Mouse (Mus musculus) stomach, embryonic 16.5 days (tissue): Measurements from ENCODE around the gene Rrm2. TPM values are rescaled to one million over a fixed set of nuclear protein-coding genes. Genes with fewer than 3 reads are reported as not detected.

Experiments used
- ATAC-seq: fragments of 200-750 bp; cut with Nextera tagmentation; 2 replicates; pipeline ENCODE4 v1.8.0; 2017; ENCODE audit warnings: moderate number of reproducible peaks, moderate TSS enrichment; ENCODE audit not compliant: insufficient read depth, low FRiP score
- H3K27ac ChIP-seq: fragments of 300-500 bp; sonication (generic); 2 replicates; pipeline ENCODE4 v1.5.1; 2014; ENCODE audit warnings: low read length
- H3K27me3 ChIP-seq: fragments of 300-500 bp; sonication (generic); 2 replicates; pipeline ENCODE4 v1.6.1; 2014; ENCODE audit warnings: low read length, control low read depth, mixed read lengths; ENCODE audit not compliant: control insufficient read depth, insufficient read depth
- H3K36me3 ChIP-seq: fragments of 300-500 bp; sonication (generic); 2 replicates; pipeline ENCODE4 v1.6.1; 2014; ENCODE audit warnings: low read length; ENCODE audit not compliant: control insufficient read depth, insufficient read depth
- H3K4me1 ChIP-seq: fragments of 300-500 bp; sonication (generic); 2 replicates; pipeline ENCODE4 v1.6.1; 2014; ENCODE audit warnings: low read length, control low read depth, mixed read lengths; ENCODE audit not compliant: control insufficient read depth, insufficient read depth
- H3K4me2 ChIP-seq: fragments of 300-500 bp; sonication (generic); 2 replicates; pipeline ENCODE4 v1.6.1; 2014; ENCODE audit warnings: low read depth, low read length, mixed read lengths
- H3K4me3 ChIP-seq: fragments of 300-500 bp; sonication (generic); replicated peaks from 2 replicates; pipeline ENCODE4 v1.5.1; 2014; ENCODE audit warnings: mild to moderate bottlenecking, low read length
- H3K9ac ChIP-seq: fragments of 300-500 bp; sonication (generic); 2 replicates; pipeline ENCODE4 v1.6.1; 2014; ENCODE audit warnings: low read length
- H3K9me3 ChIP-seq: fragments of 300-500 bp; sonication (generic); replicated peaks from 2 replicates; pipeline ENCODE4 v1.6.1; 2016; ENCODE audit warnings: low read length, control low read depth; ENCODE audit not compliant: control insufficient read depth
- WGBS: fragments of 180-500 bp; shearing (Covaris S2); extraction: QIAGEN DNeasy Blood & Tissue Kit; methylation state at CpG from one replicate; pipeline ENCODE4 v1.1.7; 2014; 5-methylcytosine and 5-hydroxymethylcytosine counted together
- polyA plus RNA-seq: library from polyadenylated mRNA; unstranded; fragments of >200 nt; fragmentation: Nextera tagmentation; extraction: Ambion mirVana; gene quantifications from 2 replicates; pipeline ENCODE4 v1.2.1, GENCODE M21; 2015

Gene Rrm2
- polyA plus RNA-seq, 1 experiment from 2014 or later = 145 TPM

- H3K36me3 ChIP-seq = 0 out of 2 replicates have a peak, but pooled peaks cover 9% of the 10 kb centered on the region
- H3K9ac ChIP-seq = peak overlapping the region; percentile 12; the same call in 1 of the 2 replicates
Measured at GRCm38 (mm10) chr12:24710672-24711071, 2.6 kb downstream of the Rrm2 start.

DNA sequence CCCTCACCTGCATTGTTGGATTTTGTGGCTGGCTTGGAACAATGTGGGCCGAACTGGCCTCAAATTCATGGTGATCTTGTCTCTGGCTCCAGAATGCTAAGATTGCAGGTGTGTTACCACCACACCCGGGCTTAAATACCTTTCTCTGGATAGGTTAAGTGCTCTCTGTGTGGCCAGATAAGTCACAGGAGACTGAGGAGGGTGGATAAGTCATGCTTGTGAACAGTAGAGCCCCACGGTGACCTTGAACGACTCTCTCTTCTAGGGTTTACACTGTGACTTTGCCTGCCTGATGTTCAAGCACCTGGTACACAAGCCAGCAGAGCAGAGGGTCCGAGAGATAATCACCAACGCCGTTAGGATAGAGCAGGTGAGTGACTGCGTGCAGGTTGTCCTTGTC, 4.4 kb downstream of the Rrm2 start:
- WGBS = 72% methylated on average over 8 of the region's 8 CpGs
- no peak for ATAC-seq
- no peak overlapping the region for H3K4me2 ChIP-seq
- no peak overlapping the region for H3K27ac ChIP-seq
- H3K27me3 ChIP-seq = no peaks in the 10 kb centered on the region
- 0 out of 2 replicates have a peak overlapping the region, but pooled peaks have one; percentile 13 for H3K9ac ChIP-seq
- no peaks in the 10 kb centered on the region for H3K9me3 ChIP-seq
- peaks cover 26% of the 10 kb centered on the region for H3K4me1 ChIP-seq
- H3K4me3 ChIP-seq = no peak overlapping the region
- 0 out of 2 replicates have a peak, but pooled peaks cover 9% of the 10 kb centered on the region for H3K36me3 ChIP-seq

More at GRCm38 (mm10) chr12:24710672-24711071, 2.6 kb downstream of the Rrm2 start:
- Histone ChIP-seq H3K27me3 (no peaks in the 10 kb centered on the region), H3K4me2 (peak overlapping the region; percentile 25; the same call in 1 of the 2 replicates), H3K4me1 (peaks cover 38% of the 10 kb centered on the region), H3K4me3 (no peak overlapping the region; the same call in 1 of the 2 replicates), H3K9me3 (no peaks in the 10 kb centered on the region), H3K27ac (no peak overlapping the region)
- ATAC-seq = no peak
- WGBS = 54% methylated on average over 5 of the region's 5 CpGs

- Histone ChIP-seq H3K4me2 (no peak overlapping the region), H3K9me3 (no peaks in the 10 kb centered on the region), H3K27ac (no peak overlapping the region), H3K4me1 (peaks cover 12% of the 10 kb centered on the region; the same call in 1 of the 2 replicates), H3K36me3 (0 out of 2 replicates have a peak, but pooled peaks cover 9% of the 10 kb centered on the region), H3K4me3 (no peak overlapping the region), H3K9ac (no peak overlapping the region), H3K27me3 (no peaks in the 10 kb centered on the region)
- WGBS = 72% methylated on average over 5 of the region's 5 CpGs
- no peak for ATAC-seq
Measured at GRCm38 (mm10) chr12:24714579-24715255, 6.7 kb downstream of the Rrm2 start.

DNA sequence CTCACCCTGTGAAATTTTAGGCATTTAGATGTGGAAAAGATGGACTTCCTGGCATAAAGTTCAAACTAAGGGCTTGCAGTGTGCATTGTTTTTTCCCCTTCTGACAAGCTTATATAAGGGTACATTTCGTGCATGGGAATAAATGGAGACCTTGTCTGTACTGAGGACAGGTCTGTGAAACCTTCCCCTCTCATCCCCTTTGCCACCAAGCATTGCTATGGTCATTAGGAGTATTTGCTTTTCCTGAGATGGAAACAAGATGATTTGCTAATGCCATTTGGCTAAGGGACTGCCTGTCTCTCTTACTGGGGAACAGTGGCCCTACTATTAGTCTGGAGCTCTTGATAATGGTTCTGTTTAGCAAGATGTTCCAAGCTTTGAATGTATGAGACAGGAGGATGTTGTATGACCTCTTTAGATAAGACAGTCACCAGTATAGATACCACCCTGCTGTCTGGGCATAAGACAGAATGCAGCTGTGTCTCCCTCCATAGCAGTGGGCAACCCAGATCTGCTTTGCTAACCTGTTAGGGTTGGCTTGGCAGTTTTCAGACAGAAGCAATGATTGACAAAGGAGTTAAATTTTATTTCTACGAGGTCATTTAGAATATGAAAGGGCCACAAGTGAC, 7.3 kb downstream of the Rrm2 start:
- H3K4me3 ChIP-seq = no peak overlapping the region
- no peaks in the 10 kb centered on the region for H3K9me3 ChIP-seq
- no peak overlapping the region for H3K9ac ChIP-seq
- H3K27ac ChIP-seq = no peak overlapping the region
- H3K4me2 ChIP-seq = no peak overlapping the region
- 70% methylated on average over 2 of the region's 2 CpGs for WGBS
- peaks cover 11% of the 10 kb centered on the region; the same call in 1 of the 2 replicates for H3K4me1 ChIP-seq
- H3K36me3 ChIP-seq = 0 out of 2 replicates have a peak, but pooled peaks cover 9% of the 10 kb centered on the region
- no peak for ATAC-seq
- no peaks in the 10 kb centered on the region for H3K27me3 ChIP-seq

DNA sequence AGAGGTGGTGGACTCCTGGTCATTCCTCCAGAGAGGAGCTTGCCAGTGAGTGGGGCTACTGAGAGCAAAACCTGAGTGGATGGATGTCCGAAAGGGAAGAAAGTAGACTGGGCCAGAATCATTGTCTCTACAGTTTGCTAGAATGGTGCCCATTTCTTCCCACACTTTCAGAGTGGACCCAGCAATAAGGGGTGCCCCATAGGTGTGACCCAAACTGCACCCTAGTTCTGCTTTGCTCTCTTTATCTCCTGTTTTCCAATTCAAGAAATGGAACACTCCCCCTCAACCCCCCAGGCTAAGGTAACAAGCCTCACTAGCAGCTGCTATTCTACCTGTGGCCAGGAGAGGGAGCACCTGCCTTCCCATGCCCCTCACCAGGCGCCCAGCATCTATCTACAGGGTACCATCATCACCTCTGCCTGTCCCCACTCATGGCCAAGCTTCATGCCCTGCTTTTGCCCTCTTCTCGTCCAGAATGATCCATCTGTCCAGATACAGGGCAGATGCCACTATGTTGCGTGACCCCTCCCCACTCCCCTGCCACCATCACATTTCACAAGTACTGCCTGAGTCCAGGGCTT, 8.8 kb downstream of the Rrm2 start:
- Histone ChIP-seq H3K9me3 (no peaks in the 10 kb centered on the region), H3K27me3 (no peaks in the 10 kb centered on the region), H3K4me2 (no peak overlapping the region), H3K4me1 (peaks cover 5% of the 10 kb centered on the region; the same call in 1 of the 2 replicates), H3K9ac (no peak overlapping the region), H3K4me3 (no peak overlapping the region), H3K36me3 (0 out of 2 replicates have a peak, but pooled peaks cover 7% of the 10 kb centered on the region), H3K27ac (no peak overlapping the region)
- ATAC-seq = peak; percentile 68; the same call in 1 of the 2 replicates
- WGBS = 54% methylated on average over 4 of the region's 4 CpGs

- Histone ChIP-seq H3K36me3 (no peaks in the 10 kb centered on the region), H3K4me2 (no peak overlapping the region), H3K9me3 (no peaks in the 10 kb centered on the region), H3K4me3 (no peak overlapping the region), H3K4me1 (peaks cover 14% of the 10 kb centered on the region), H3K27me3 (no peaks in the 10 kb centered on the region), H3K9ac (no peak overlapping the region), H3K27ac (peak overlapping the region; percentile 91)
- 24% methylated on average over 2 of the region's 2 CpGs for WGBS
- ATAC-seq = no peak
Measured at GRCm38 (mm10) chr12:24723434-24723833, 15.4 kb downstream of the Rrm2 start.

DNA sequence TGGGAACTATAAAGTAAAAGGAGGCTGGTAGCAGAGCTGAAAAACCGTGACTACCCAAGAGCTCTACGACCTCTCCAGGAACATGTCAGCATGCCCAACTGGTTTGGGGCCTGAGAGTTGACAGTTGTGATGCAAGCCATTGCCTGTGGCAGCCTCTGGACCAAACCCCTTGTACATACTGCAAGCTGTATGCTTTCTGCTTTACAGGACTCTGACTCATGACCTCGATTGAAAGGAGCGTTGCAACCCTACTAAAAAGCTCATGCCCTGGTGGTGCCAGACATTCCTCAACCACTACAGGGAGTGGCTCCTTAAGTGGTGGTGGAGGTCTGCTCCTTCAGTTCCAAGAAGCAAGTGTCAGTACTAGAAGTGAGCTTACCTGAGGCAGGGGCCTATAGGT, 15.8 kb downstream of the Rrm2 start:
- no peaks in the 10 kb centered on the region for H3K27me3 ChIP-seq
- H3K27ac ChIP-seq = peak overlapping the region; percentile 91
- WGBS = 27% methylated on average over 4 of the region's 4 CpGs
- no peaks in the 10 kb centered on the region for H3K36me3 ChIP-seq
- H3K9me3 ChIP-seq = no peaks in the 10 kb centered on the region
- peaks cover 14% of the 10 kb centered on the region for H3K4me1 ChIP-seq
- H3K4me2 ChIP-seq = peak overlapping the region; percentile 31; the same call in 1 of the 2 replicates
- peak; percentile 80 for ATAC-seq
- H3K9ac ChIP-seq = 0 out of 2 replicates have a peak overlapping the region, but pooled peaks have one; percentile 29
- no peak overlapping the region for H3K4me3 ChIP-seq

- 18% methylated on average over 2 of the region's 2 CpGs for WGBS
- Histone ChIP-seq H3K4me2 (peak overlapping the region; percentile 31), H3K4me3 (no peak overlapping the region), H3K9ac (0 out of 2 replicates have a peak overlapping the region, but pooled peaks have one; percentile 29), H3K4me1 (peaks cover 14% of the 10 kb centered on the region), H3K27me3 (no peaks in the 10 kb centered on the region), H3K9me3 (peaks cover 1% of the 10 kb centered on the region; the same call in 1 of the 2 replicates), H3K36me3 (no peaks in the 10 kb centered on the region), H3K27ac (peak overlapping the region; percentile 91)
- peak; percentile 92 for ATAC-seq
Measured at GRCm38 (mm10) chr12:24724369-24724768, 16.3 kb downstream of the Rrm2 start.
